Mouse (Mus musculus): ENCODE data around the gene Ddx55.
"Not testable (repeated sequence)": the region's sequence is repeated elsewhere in the genome, so short reads cannot be mapped to it uniquely, and the experiment has no call there.

Gene Ddx55

GRCm38 (mm10) chr5:124538813-124539792 lies 13.6 kb upstream of the Ddx55 start:
- DNase-seq, result peak; percentile 58

- no peak for DNase-seq
Measured at GRCm38 (mm10) chr5:124539905-124540304, 12.8 kb upstream of the Ddx55 start.

GRCm38 (mm10) chr5:124540383-124540786 lies 12.3 kb upstream of the Ddx55 start, which contains the start of gene Tmed2:
Gene Tmed2, plus strand, starts transcription at chr5:124540695.
- peak; percentile 98 for DNase-seq

GRCm38 (mm10) chr5:124540905-124541601 lies 11.6 kb upstream of the Ddx55 start:
- DNase-seq, result peak; percentile 68

- no peak for DNase-seq
Measured at GRCm38 (mm10) chr5:124541602-124541973, 11.1 kb upstream of the Ddx55 start.

- DNase-seq, result not testable (repeated sequence)
Measured at GRCm38 (mm10) chr5:124550737-124551136, 1.9 kb upstream of the Ddx55 start.

GRCm38 (mm10) chr5:124551349-124552093 lies 1.1 kb upstream of the Ddx55 start:
- not testable (repeated sequence) for DNase-seq

- DNase-seq, result no peak
Measured at GRCm38 (mm10) chr5:124552094-124552472, 581 bp upstream of the Ddx55 start.

GRCm38 (mm10) chr5:124553607-124554006 lies 943 bp downstream of the Ddx55 start:
- no peak for DNase-seq

GRCm38 (mm10) chr5:124555145-124555544 lies 2.5 kb downstream of the Ddx55 start:
- DNase-seq, result no peak

- peak; percentile 85 for DNase-seq
Measured at GRCm38 (mm10) chr5:124571068-124571467, 18.4 kb downstream of the Ddx55 start.

- no peak for DNase-seq
Measured at GRCm38 (mm10) chr5:124575467-124575866, 22.8 kb downstream of the Ddx55 start.

- DNase-seq, result peak; percentile 91
Measured at GRCm38 (mm10) chr5:124578633-124579317, 26.1 kb downstream of the Ddx55 start, which contains the start of the genes Eif2b1 and Gtf2h3. Gene Eif2b1, minus strand, starts transcription at chr5:124579131. Gene Gtf2h3, plus strand, starts transcription at chr5:124579140.

GRCm38 (mm10) chr5:124582515-124582914 lies 29.9 kb downstream of the Ddx55 start:
- DNase-seq, result no peak

GRCm38 (mm10) chr5:124592768-124593167 lies 40.1 kb downstream of the Ddx55 start:
- no peak for DNase-seq

GRCm38 (mm10) chr5:124598224-124599174 lies 45.8 kb downstream of the Ddx55 start:
- peak; percentile 96 for DNase-seq

- not testable (repeated sequence) for DNase-seq
Measured at GRCm38 (mm10) chr5:124599726-124600125, 47.1 kb downstream of the Ddx55 start.

GRCm38 (mm10) chr5:124602349-124602748 lies 49.7 kb downstream of the Ddx55 start:
- DNase-seq, result no peak

- DNase-seq, result no peak
Measured at GRCm38 (mm10) chr5:124604296-124604695, 51.6 kb downstream of the Ddx55 start.

GRCm38 (mm10) chr5:124605041-124605622 lies 52.5 kb downstream of the Ddx55 start:
- DNase-seq, result no peak

- DNase-seq, result no peak
Measured at GRCm38 (mm10) chr5:124610965-124611364, 58.3 kb downstream of the Ddx55 start.

Measured in cerebellum, adult 9-11 months (tissue).